Mouse (Mus musculus) heart, adult 2 months (tissue): ENCODE data around the gene Rnpep. TPM values are rescaled to one million over a fixed set of nuclear protein-coding genes. Genes with fewer than 3 reads are reported as not detected.
A peak's percentile ranks its signal among the peaks of the same experiment; 100 is the strongest.

Source experiments
- DNase-seq, 2 experiments: peaks; one replicate each; pipeline ENCODE4 v3.0.0; 2021
- H3K27ac ChIP-seq: fragments of 200-600 bp; 2 replicates; pipeline ENCODE4 v1.8.1; 2022
- H3K27me3 ChIP-seq: fragments of 200-500 bp; 2 replicates; pipeline ENCODE4 v1.6.1; 2012; ENCODE audit warnings: mild to moderate bottlenecking, low read length, inconsistent platforms, mixed read lengths; ENCODE audit not compliant: control insufficient read depth, insufficient read depth
- H3K36me3 ChIP-seq: fragments of 200-500 bp; 2 replicates; pipeline ENCODE4 v1.6.1; 2012; ENCODE audit warnings: low read length, inconsistent platforms; ENCODE audit not compliant: control insufficient read depth, insufficient read depth
- H3K4me1 ChIP-seq: fragments of 200-500 bp; 2 replicates; pipeline ENCODE4 v1.6.1; 2011; ENCODE audit warnings: low read length; ENCODE audit not compliant: control insufficient read depth, insufficient read depth
- H3K4me3 ChIP-seq: fragments of 200-600 bp; 2 replicates; pipeline ENCODE4 v1.8.1; 2022
- H3K79me2 ChIP-seq: fragments of 200-500 bp; replicated peaks from 2 replicates; pipeline ENCODE4 v1.6.1; 2012; ENCODE audit warnings: mild to moderate bottlenecking, inconsistent platforms, low read length, moderate library complexity, mixed read lengths; ENCODE audit not compliant: control insufficient read depth, insufficient read depth
- H3K9ac ChIP-seq: fragments of 200-500 bp; 2 replicates; pipeline ENCODE4 v1.6.1; 2012; ENCODE audit warnings: low read depth, mild to moderate bottlenecking, control low read depth, inconsistent platforms, low read length, mixed read lengths
- CTCF ChIP-seq: fragments of 200-600 bp; IDR thresholded peaks from 2 replicates; pipeline ENCODE4 v1.8.1; 2022; ENCODE audit warnings: antibody characterized with exemption, mild to moderate bottlenecking, moderate library complexity
- EP300 ChIP-seq: fragments of 200-500 bp; IDR thresholded peaks from 2 replicates; pipeline ENCODE4 v1.6.1; 2011; ENCODE audit warnings: low read depth, low read length, control low read depth; ENCODE audit not compliant: insufficient read depth
- POLR2A ChIP-seq: fragments of 200-500 bp; IDR thresholded peaks from 2 replicates; pipeline ENCODE4 v1.6.1; 2011; ENCODE audit warnings: mild to moderate bottlenecking, low read depth, low read length, control low read depth; ENCODE audit not compliant: insufficient read depth
- WGBS: fragments of 180-500 bp; shearing (Covaris S2); methylation state at CpG from one replicate; pipeline ENCODE4 v1.1.7; 2018; 5-methylcytosine and 5-hydroxymethylcytosine counted together
- intact Hi-C: fragments of 180-260 bp; cut with DNase I; formaldehyde crosslinking; loops from one replicate; pipeline ENCODE4 v1.15.1; 2025
- polyA plus RNA-seq: library from polyadenylated mRNA; depleted of rRNA; stranded (reverse); fragments of >200 nt; gene quantifications from 2 replicates; pipeline ENCODE4 v1.2.3, GENCODE M21; 2012
- total RNA-seq, 2 experiments: library from RNA; stranded (reverse); gene quantifications; 2 replicates each; pipeline ENCODE4 v1.2.3; 2021

The Rnpep gene
- total and polyA plus RNA-seq, 3 experiments: 14.0 to 22.6 (median 20.0) TPM

DNA sequence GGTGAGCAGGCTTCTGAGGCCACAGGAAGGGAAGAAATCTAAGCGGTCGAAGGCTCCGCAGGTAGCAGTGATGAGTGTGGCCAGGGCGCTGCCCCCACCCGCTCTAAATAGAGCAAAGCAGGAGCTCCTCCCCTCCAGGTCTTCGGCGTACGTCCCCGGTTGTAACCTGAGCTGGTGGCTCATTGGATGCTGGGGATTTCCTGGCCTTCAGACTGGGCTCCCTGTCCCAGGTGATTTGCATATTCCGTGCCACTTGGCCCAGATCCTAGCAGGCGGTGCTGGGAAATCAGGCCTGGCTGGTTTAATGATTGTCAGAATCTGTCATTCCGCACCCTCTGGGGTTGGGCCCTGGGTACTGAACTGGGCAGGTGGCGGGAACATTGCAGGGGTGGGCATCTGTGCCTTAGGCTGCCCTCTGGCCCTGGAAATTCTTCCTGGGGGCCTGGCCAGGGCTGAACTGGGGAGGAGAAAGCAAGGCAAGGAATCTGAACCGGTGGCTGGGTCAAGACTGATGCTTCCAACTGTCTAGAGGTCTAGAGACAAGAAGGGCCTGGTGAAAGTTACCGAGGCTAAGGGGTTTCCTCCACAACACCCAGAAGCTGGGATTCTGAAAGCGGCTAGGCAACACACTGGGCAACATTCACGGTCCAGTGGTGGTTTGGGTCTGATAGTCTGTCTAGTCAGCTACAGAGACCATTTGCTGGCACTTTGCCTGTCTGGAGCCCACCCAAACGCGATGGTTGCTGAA, 25.3 kb downstream of the Rnpep start, which contains the start of gene Elf3:
TSS of gene Elf3 (minus strand) at position 189 of the 748 bp plus-strand sequence.
- no peaks in the 10 kb centered on the region for H3K27me3 ChIP-seq
- peak in 1 of 2 experiments; percentile 25 for DNase-seq
- no peaks in the 10 kb centered on the region for H3K36me3 ChIP-seq
- intact Hi-C loops: loop anchor here (1.0 to 2.0 kb wide), 3 partner anchors 86 to 110 kb away; no protein-coding TSS in a partner anchor
- no peak within 1 kb of the TSS for H3K27ac ChIP-seq
- H3K4me1 ChIP-seq: no peaks in the 10 kb centered on the region
- H3K4me3 ChIP-seq: peak within 1 kb of the TSS; percentile 18; the same call in 1 of the 2 replicates
- TF ChIP-seq POLR2A (no peak), EP300 (no peak), CTCF (no peak)
- H3K9ac ChIP-seq: no peak within 1 kb of the TSS
- 32% methylated on average over 19 of the region's 19 CpGs for WGBS
- H3K79me2 ChIP-seq: no peaks in the 10 kb centered on the region

DNA sequence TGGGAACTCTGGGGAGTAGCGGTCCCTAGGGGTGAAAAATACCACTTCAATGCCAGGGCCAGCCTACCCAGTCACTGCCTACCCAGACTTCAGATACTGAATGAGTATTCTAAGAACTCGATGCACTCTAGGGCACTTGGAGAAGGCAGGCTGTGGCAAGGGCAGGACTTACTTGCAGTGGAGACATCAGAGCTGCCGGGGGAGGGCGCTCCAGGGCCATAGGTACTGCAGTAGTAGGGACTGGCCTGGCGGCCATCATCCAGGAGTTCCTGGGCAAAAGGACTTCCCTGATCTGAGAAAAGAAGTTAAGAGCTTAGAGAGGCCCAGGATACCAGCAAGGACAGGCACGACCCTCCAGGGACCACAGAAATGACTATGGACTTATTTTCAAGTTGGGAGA, 27.6 kb downstream of the Rnpep start:
- TF ChIP-seq EP300 (no peak), CTCF (peak; percentile 24; the same call in 1 of the 2 replicates)
- H3K4me1 ChIP-seq: no peaks in the 10 kb centered on the region
- no peak overlapping the region for H3K9ac ChIP-seq
- no peak for DNase-seq
- no peaks in the 10 kb centered on the region for H3K27me3 ChIP-seq
- H3K27ac ChIP-seq: no peak overlapping the region
- 78% methylated on average over 6 of the region's 6 CpGs for WGBS
- no peaks in the 10 kb centered on the region for H3K79me2 ChIP-seq
- intact Hi-C loops: no loop called here
- no peaks in the 10 kb centered on the region for H3K36me3 ChIP-seq
- no peak overlapping the region for H3K4me3 ChIP-seq

DNA sequence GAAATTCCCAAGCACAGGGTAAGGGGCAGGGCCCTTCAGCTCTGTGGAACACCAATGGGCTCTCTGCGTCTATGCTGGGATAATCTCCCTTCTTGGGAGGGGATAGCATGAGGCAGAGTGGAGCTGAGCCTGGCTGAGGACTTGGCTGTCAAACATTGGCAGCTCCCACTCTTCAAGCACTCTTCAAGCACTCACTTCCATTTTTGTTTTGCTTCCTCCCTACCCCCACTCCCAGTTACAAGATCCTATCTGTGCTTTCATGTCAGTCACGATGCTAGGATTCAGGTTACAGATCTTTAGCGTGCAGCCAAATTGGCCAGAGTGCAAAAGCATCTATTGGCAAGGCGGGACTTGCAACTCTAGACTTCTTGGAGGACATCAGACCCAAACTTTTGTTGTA, 31.0 kb downstream of the Rnpep start:
- H3K27ac ChIP-seq: no peak overlapping the region
- peaks cover 2% of the 10 kb centered on the region; the same call in 1 of the 2 replicates for H3K27me3 ChIP-seq
- TF ChIP-seq POLR2A (no peak), CTCF (no peak), EP300 (no peak)
- DNase-seq: no peak
- intact Hi-C loops: no loop called here
- H3K79me2 ChIP-seq: no peaks in the 10 kb centered on the region
- 32% methylated on average over 4 of the region's 4 CpGs for WGBS
- H3K4me1 ChIP-seq: peaks cover 1% of the 10 kb centered on the region; the same call in 1 of the 2 replicates
- H3K4me3 ChIP-seq: no peak overlapping the region
- no peak overlapping the region for H3K9ac ChIP-seq
- H3K36me3 ChIP-seq: no peaks in the 10 kb centered on the region

DNA sequence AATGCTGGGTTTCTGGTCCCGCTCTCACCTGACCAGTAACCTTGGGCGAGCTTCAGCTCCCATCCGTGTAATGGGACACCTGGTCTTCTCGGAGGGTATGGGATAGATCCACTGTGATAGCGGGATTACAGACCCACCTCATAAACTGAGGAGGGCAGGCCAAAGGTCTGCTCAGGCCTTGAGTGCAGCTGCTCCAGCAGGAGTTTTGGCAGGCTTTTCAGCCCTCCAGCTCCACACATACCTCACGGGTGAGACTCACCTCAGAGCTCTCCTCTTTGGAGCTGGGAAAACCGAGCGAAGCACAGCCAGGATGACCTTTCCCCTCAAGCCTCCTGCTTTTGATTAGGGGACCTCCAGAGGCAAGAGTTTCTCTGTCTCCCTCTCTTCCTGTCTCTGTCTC, 32.5 kb downstream of the Rnpep start:
- Histone ChIP-seq H3K36me3 (no peaks in the 10 kb centered on the region), H3K4me1 (peaks cover 1% of the 10 kb centered on the region; the same call in 1 of the 2 replicates), H3K9ac (no peak overlapping the region), H3K27ac (no peak overlapping the region), H3K79me2 (no peaks in the 10 kb centered on the region), H3K4me3 (no peak overlapping the region), H3K27me3 (peaks cover 2% of the 10 kb centered on the region; the same call in 1 of the 2 replicates)
- DNase-seq: no peak
- TF ChIP-seq POLR2A: no peak
- TF ChIP-seq CTCF: no peak
- TF ChIP-seq EP300: no peak
- intact Hi-C loops: no loop called here
- WGBS: 79% methylated on average over 8 of the region's 8 CpGs

DNA sequence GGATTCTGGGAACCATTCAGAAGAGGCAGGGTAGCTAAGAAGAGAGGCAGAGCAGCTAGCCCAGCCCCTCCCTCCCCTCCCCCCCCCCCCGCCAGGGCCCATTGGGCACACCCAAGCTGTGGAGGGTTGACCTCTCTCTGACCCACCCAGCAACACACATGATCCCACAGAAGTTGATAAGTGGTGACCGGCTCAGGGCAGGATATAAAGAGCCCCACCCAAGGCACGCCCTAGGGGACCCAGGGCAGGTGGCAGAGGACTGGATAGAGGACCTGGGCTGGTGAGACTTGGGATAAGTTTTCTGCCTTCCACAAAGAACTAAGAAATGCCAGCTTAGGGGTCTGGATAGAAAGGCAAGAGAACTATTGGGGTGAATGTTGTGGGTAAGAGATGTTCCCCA, 33.2 kb downstream of the Rnpep start:
- TF ChIP-seq EP300 (no peak), POLR2A (no peak), CTCF (no peak)
- 51% methylated on average over 3 of the region's 3 CpGs for WGBS
- Histone ChIP-seq H3K27ac (no peak overlapping the region), H3K9ac (no peak overlapping the region), H3K27me3 (peaks cover 2% of the 10 kb centered on the region; the same call in 1 of the 2 replicates), H3K4me1 (peaks cover 1% of the 10 kb centered on the region; the same call in 1 of the 2 replicates), H3K79me2 (no peaks in the 10 kb centered on the region), H3K36me3 (no peaks in the 10 kb centered on the region), H3K4me3 (no peak overlapping the region)
- intact Hi-C loops: no loop called here
- DNase-seq: no peak

DNA sequence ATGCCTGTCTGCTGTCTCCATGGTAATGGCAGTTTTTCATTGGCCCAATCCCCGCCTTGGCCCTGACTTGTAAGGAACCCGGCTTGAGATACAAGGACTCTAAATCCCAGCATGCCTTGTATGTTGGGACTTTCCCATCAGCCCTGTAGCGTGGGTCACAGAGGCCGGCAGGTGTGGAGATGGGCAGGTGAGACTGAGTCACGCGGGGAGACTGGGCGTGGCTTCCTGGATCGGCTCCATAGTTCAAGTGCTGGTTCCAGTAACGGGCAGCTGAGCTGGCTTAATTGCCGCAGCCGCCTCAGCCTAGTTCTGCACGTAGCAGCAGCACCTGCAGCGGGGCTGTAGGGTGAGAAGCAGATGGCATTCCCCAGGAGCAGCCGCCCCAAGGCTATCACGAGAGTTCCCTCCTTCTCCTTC, 35.4 kb downstream of the Rnpep start:
- intact Hi-C loops: no loop called here
- H3K27me3 ChIP-seq: peaks cover 2% of the 10 kb centered on the region; the same call in 1 of the 2 replicates
- H3K4me3 ChIP-seq: no peak overlapping the region
- no peak overlapping the region for H3K27ac ChIP-seq
- TF ChIP-seq CTCF (no peak), EP300 (no peak), POLR2A (no peak)
- H3K79me2 ChIP-seq: no peaks in the 10 kb centered on the region
- no peak overlapping the region for H3K9ac ChIP-seq
- peaks cover 1% of the 10 kb centered on the region; the same call in 1 of the 2 replicates for H3K4me1 ChIP-seq
- no peak for DNase-seq
- 18% methylated on average over 15 of the region's 15 CpGs for WGBS
- no peaks in the 10 kb centered on the region for H3K36me3 ChIP-seq
